Mouse (Mus musculus): ENCODE data around the gene Tmbim1. TPM values are rescaled to one million over a fixed set of nuclear protein-coding genes. Genes with fewer than 3 reads are reported as not detected.

Tmbim1 gene
- polyA plus RNA-seq, 1 experiment from 2014 or later, result 18.5 TPM

DNA sequence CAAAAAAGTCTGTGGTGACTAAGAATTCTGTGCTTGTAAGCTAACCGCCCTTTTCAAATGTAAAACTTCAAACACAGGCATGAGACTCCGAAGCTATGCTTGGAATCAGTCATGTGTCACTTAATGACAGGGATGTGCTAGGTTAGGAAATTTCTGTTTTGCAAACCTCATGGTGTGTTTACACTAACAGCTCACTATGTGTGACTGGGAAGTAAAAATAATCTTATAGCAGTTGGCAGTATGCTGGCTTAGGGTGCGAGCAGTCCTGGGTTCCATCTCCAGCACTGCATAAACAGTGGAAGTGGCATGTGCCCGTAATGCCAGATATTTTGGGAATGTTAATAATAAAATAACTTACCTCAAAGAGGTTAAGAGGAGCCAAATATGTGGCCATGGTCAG is 476 bp downstream of the Tmbim1 start:
- ATAC-seq (no peak), DNase-seq (no peak)
- H3K4me2 ChIP-seq (ENCODE audit: low read depth, low read length), result no peak overlapping the region
- 77% methylated on average over 4 of the region's 4 CpGs for WGBS (ENCODE audit: insufficient replicate concordance)
- TF ChIP-seq EP300 (IDR thresholded peaks at IDR 0.05; ENCODE audit: low read depth), result no peak
- TF ChIP-seq CTCF (IDR thresholded peaks at IDR 0.05; ENCODE audit: low read depth), result no peak
- no peak overlapping the region for H3K4me3 ChIP-seq (ENCODE audit: low read depth, low read length)
- H3K4me1 ChIP-seq (ENCODE audit: insufficient read depth), result peaks cover 34% of the 10 kb centered on the region
- no peak overlapping the region for H3K9ac ChIP-seq (replicated peaks)
- H3K36me3 ChIP-seq (replicated peaks; ENCODE audit: insufficient read depth, low read length), result no peaks in the 10 kb centered on the region
- no peaks in the 10 kb centered on the region for H3K9me3 ChIP-seq (ENCODE audit: low read length)
- no peak overlapping the region for H3K27ac ChIP-seq (ENCODE audit: low read depth)
- no peaks in the 10 kb centered on the region for H3K27me3 ChIP-seq (ENCODE audit: insufficient read depth, low read length)

DNA sequence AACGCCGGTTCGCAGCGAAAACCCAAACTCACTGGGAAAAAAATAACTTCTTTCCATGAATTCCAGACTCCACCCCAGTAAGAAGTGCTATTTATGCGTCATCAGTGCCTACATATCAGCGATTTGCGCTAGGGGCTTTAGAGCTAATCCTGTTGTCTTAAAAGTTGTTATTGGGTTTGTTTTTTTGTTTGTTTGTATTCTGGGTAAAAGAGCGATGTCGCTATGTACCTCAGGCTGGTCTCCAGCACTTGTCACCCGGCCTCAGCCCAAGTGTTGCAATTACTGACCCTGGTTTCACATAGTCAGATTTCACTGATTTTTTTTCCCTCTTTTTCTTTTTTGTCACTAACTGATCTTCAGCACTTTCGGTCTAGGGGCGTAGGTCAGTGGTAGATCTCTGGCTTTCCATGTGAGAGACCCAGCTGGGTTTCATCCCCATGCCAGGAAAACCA is 1.1 kb downstream of the Tmbim1 start:
- Histone ChIP-seq H3K4me1 (ENCODE audit: insufficient read depth) (peaks cover 36% of the 10 kb centered on the region), H3K4me2 (ENCODE audit: low read depth, low read length) (peak overlapping the region; percentile 82), H3K4me3 (ENCODE audit: low read depth, low read length) (peak overlapping the region; percentile 70), H3K9ac (replicated peaks) (peak overlapping the region; percentile 78), H3K27me3 (ENCODE audit: insufficient read depth, low read length) (no peaks in the 10 kb centered on the region), H3K36me3 (replicated peaks; ENCODE audit: insufficient read depth, low read length) (no peaks in the 10 kb centered on the region), H3K9me3 (ENCODE audit: low read length) (no peaks in the 10 kb centered on the region), H3K27ac (ENCODE audit: low read depth) (peak overlapping the region; percentile 85)
- TF ChIP-seq CTCF (IDR thresholded peaks at IDR 0.05; ENCODE audit: low read depth), result no peak
- TF ChIP-seq EP300 (IDR thresholded peaks at IDR 0.05; ENCODE audit: low read depth), result no peak
- ATAC-seq (peak; percentile 53), DNase-seq (no peak)
- WGBS (ENCODE audit: insufficient replicate concordance), result 3% methylated on average over 12 of the region's 12 CpGs

DNA sequence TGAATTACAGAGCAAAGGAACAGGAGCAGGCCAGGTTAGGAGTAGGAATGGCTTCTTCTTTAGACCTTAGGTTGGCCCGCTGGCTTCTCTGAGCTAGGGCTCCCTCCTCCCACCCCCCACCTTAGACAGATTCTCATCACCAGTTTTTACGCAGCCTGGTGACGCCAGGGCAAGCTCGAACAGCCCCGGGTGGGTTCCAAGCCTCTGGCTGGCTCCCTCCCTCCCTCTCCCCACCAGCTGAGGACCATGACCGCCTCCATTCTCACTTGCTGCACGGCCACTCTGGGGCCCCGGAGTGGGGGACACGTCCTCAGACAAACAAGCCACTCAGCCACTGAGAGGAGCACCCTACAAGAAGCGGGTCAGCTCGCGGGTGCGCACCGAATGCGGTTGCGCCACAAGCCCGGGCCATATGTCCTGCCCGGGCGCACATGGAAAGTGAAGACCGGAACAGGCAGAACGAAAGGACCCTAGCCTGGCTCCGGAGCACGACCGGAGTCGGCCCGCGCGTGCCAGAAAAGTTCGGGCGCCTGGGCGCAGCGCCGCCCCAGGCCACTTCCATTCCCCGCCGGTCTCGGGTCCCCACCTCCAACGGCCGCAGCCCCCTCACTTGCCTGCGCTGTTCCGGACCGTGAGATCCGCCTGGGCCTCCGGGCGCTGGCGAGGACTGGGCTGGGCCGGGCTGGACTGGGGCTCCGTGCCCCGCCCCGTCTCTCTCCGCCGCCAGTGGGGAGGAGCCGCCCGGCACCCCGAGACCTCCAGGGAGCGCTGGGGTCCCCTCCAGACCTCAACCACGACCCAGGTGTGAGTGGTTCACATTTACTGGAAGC is 1.7 kb downstream of the Tmbim1 start:
- Histone ChIP-seq H3K4me1 (ENCODE audit: insufficient read depth) (peaks cover 39% of the 10 kb centered on the region), H3K4me3 (ENCODE audit: low read depth, low read length) (peak overlapping the region; percentile 70), H3K9me3 (ENCODE audit: low read length) (no peaks in the 10 kb centered on the region), H3K4me2 (ENCODE audit: low read depth, low read length) (peak overlapping the region; percentile 82), H3K27me3 (ENCODE audit: insufficient read depth, low read length) (no peaks in the 10 kb centered on the region), H3K36me3 (replicated peaks; ENCODE audit: insufficient read depth, low read length) (no peaks in the 10 kb centered on the region), H3K27ac (ENCODE audit: low read depth) (peak overlapping the region; percentile 85), H3K9ac (replicated peaks) (peak overlapping the region; percentile 78)
- peak; percentile 91 for ATAC-seq
- under 1% methylated on average over 48 of the region's 56 CpGs for WGBS (ENCODE audit: insufficient replicate concordance)
- TF ChIP-seq EP300 (IDR thresholded peaks at IDR 0.05; ENCODE audit: low read depth), result no peak
- 0 out of 2 replicates have a peak, but pooled peaks have one; percentile 19 for TF ChIP-seq CTCF (IDR thresholded peaks at IDR 0.05; ENCODE audit: low read depth)
- DNase-seq, result peak; percentile 81

GRCm38 (mm10) chr1:74302835-74303234 is 2.6 kb downstream of the Tmbim1 start:
- ATAC-seq, result no peak
- TF ChIP-seq EP300 (IDR thresholded peaks at IDR 0.05; ENCODE audit: low read depth) (no peak), CTCF (IDR thresholded peaks at IDR 0.05; ENCODE audit: low read depth) (no peak)
- Histone ChIP-seq H3K4me2 (ENCODE audit: low read depth, low read length) (peak overlapping the region; percentile 82), H3K4me1 (ENCODE audit: insufficient read depth) (peaks cover 42% of the 10 kb centered on the region), H3K27me3 (ENCODE audit: insufficient read depth, low read length) (no peaks in the 10 kb centered on the region), H3K9ac (replicated peaks) (peak overlapping the region; percentile 78; the same call in 1 of the 2 replicates), H3K27ac (ENCODE audit: low read depth) (no peak overlapping the region), H3K4me3 (ENCODE audit: low read depth, low read length) (no peak overlapping the region), H3K9me3 (ENCODE audit: low read length) (no peaks in the 10 kb centered on the region), H3K36me3 (replicated peaks; ENCODE audit: insufficient read depth, low read length) (no peaks in the 10 kb centered on the region)
- WGBS (ENCODE audit: insufficient replicate concordance), result 68% methylated on average over 2 of the region's 2 CpGs
- no peak for DNase-seq

- Histone ChIP-seq H3K27me3 (ENCODE audit: insufficient read depth, low read length) (no peaks in the 10 kb centered on the region), H3K4me3 (ENCODE audit: low read depth, low read length) (no peak overlapping the region), H3K36me3 (replicated peaks; ENCODE audit: insufficient read depth, low read length) (no peaks in the 10 kb centered on the region), H3K4me1 (ENCODE audit: insufficient read depth) (peaks cover 42% of the 10 kb centered on the region), H3K9me3 (ENCODE audit: low read length) (no peaks in the 10 kb centered on the region), H3K4me2 (ENCODE audit: low read depth, low read length) (no peak overlapping the region), H3K9ac (replicated peaks) (no peak overlapping the region), H3K27ac (ENCODE audit: low read depth) (no peak overlapping the region)
- no peak for ATAC-seq
- WGBS (ENCODE audit: insufficient replicate concordance), result 91% methylated on average over 7 of the region's 7 CpGs
- TF ChIP-seq CTCF (IDR thresholded peaks at IDR 0.05; ENCODE audit: low read depth) (no peak), EP300 (IDR thresholded peaks at IDR 0.05; ENCODE audit: low read depth) (no peak)
- no peak for DNase-seq
Observed at GRCm38 (mm10) chr1:74302229-74302628, 3.2 kb downstream of the Tmbim1 start.

GRCm38 (mm10) chr1:74300347-74301110 is 4.9 kb downstream of the Tmbim1 start:
- ATAC-seq (no peak), DNase-seq (no peak)
- no peak overlapping the region for H3K9ac ChIP-seq (replicated peaks)
- H3K4me1 ChIP-seq (ENCODE audit: insufficient read depth), result peaks cover 53% of the 10 kb centered on the region
- H3K9me3 ChIP-seq (ENCODE audit: low read length), result no peaks in the 10 kb centered on the region
- 0 out of 2 replicates have a peak, but pooled peaks cover 4% of the 10 kb centered on the region for H3K36me3 ChIP-seq (replicated peaks; ENCODE audit: insufficient read depth, low read length)
- H3K4me2 ChIP-seq (ENCODE audit: low read depth, low read length), result no peak overlapping the region
- TF ChIP-seq CTCF (IDR thresholded peaks at IDR 0.05; ENCODE audit: low read depth), result no peak
- TF ChIP-seq EP300 (IDR thresholded peaks at IDR 0.05; ENCODE audit: low read depth), result no peak
- H3K27me3 ChIP-seq (ENCODE audit: insufficient read depth, low read length), result no peaks in the 10 kb centered on the region
- WGBS (ENCODE audit: insufficient replicate concordance), result 59% methylated on average over 6 of the region's 6 CpGs
- H3K4me3 ChIP-seq (ENCODE audit: low read depth, low read length), result no peak overlapping the region
- no peak overlapping the region for H3K27ac ChIP-seq (ENCODE audit: low read depth)

All from liver, postnatal 0 days (tissue).